Mouse (Mus musculus) myocyte (in vitro differentiated cells): Measurements from ENCODE around the gene Xpo6. TPM values are rescaled to one million over a fixed set of nuclear protein-coding genes. Genes with fewer than 3 reads are reported as not detected.

Experiments
- H3K27me3 ChIP-seq: one replicate; pipeline ENCODE4 v1.6.1; 2011; ENCODE audit not compliant: control insufficient read depth, insufficient read depth, insufficient read length
- H3K36me3 ChIP-seq: one replicate; pipeline ENCODE4 v1.6.1; 2011; ENCODE audit not compliant: control insufficient read depth, insufficient read depth
- H3K4me2 ChIP-seq: one replicate; pipeline ENCODE4 v1.6.1; 2011; ENCODE audit warnings: low read depth, control low read depth
- H3K4me3 ChIP-seq: one replicate; pipeline ENCODE4 v1.5.1; 2011; ENCODE audit warnings: mild to moderate bottlenecking, control low read depth, moderate library complexity
- H3K79me2 ChIP-seq: one replicate; pipeline ENCODE4 v1.6.1; 2011; ENCODE audit not compliant: control insufficient read depth, insufficient read depth
- H3ac ChIP-seq: one replicate; pipeline ENCODE4 v1.6.1; 2011; ENCODE audit not compliant: control insufficient read depth, insufficient read length
- CEBPB ChIP-seq: IDR thresholded peaks from 2 replicates; pipeline ENCODE4 v1.6.1; 2011; ENCODE audit warnings: mild to moderate bottlenecking, moderate library complexity; ENCODE audit not compliant: poor library complexity, insufficient read depth, severe bottlenecking
- E2F4 ChIP-seq: IDR thresholded peaks from one replicate; pipeline ENCODE4 v1.6.1; 2011; ENCODE audit warnings: mild to moderate bottlenecking, control low read depth, moderate library complexity; ENCODE audit not compliant: insufficient read depth
- MAX ChIP-seq: IDR thresholded peaks from one replicate; pipeline ENCODE4 v1.6.1; 2011; ENCODE audit warnings: low read depth, mild to moderate bottlenecking, control low read depth
- MYOD1 ChIP-seq, 3 experiments: IDR thresholded peaks; one replicate each; pipeline ENCODE4 v1.6.1; 2011; ENCODE audit warnings: control low read depth in 2 of 3, low read depth in 2 of 3, mild to moderate bottlenecking in 2 of 3, moderate library complexity in 1 of 3; ENCODE audit not compliant: insufficient read length in 2 of 3, control insufficient read depth in 1 of 3
- MYOG ChIP-seq, 3 experiments: IDR thresholded peaks; one replicate each; pipeline ENCODE4 v1.6.1; 2011; ENCODE audit warnings: control low read depth in 2 of 3, low read depth in 2 of 3, mild to moderate bottlenecking in 2 of 3; ENCODE audit not compliant: insufficient read length in 2 of 3, control insufficient read depth in 1 of 3, insufficient read depth in 1 of 3
- POLR2A ChIP-seq: IDR thresholded peaks from one replicate; pipeline ENCODE4 v1.6.1; 2011; ENCODE audit warnings: low read depth, mild to moderate bottlenecking, control low read depth, moderate library complexity; ENCODE audit not compliant: insufficient read length
- POLR2AphosphoS2 ChIP-seq: IDR thresholded peaks from one replicate; pipeline ENCODE4 v1.6.1; 2011; ENCODE audit warnings: low read depth, control low read depth; ENCODE audit not compliant: insufficient read length
- REST ChIP-seq: IDR thresholded peaks from one replicate; pipeline ENCODE4 v1.6.1; 2011; ENCODE audit warnings: mild to moderate bottlenecking, control low read depth, moderate library complexity; ENCODE audit not compliant: insufficient read depth, insufficient read length
- SRF ChIP-seq: IDR thresholded peaks from one replicate; pipeline ENCODE4 v1.6.1; 2011; ENCODE audit warnings: low read depth; ENCODE audit not compliant: control insufficient read depth, insufficient read length
- TCF12 ChIP-seq: IDR thresholded peaks from one replicate; pipeline ENCODE4 v1.6.1; 2011; ENCODE audit warnings: mild to moderate bottlenecking, control low read depth; ENCODE audit not compliant: poor library complexity, insufficient read depth, severe bottlenecking
- TCF3 ChIP-seq: IDR thresholded peaks from one replicate; pipeline ENCODE4 v1.6.1; 2011; ENCODE audit warnings: low read depth, control low read depth; ENCODE audit not compliant: insufficient read length
- USF1 ChIP-seq: IDR thresholded peaks from one replicate; pipeline ENCODE4 v1.6.1; 2011; ENCODE audit warnings: low read depth, mild to moderate bottlenecking, control low read depth, moderate library complexity
- polyA plus RNA-seq: library from polyadenylated mRNA; unstranded; fragments of >200 nt; fragmentation: generic; extraction: Trizol; gene quantifications from one replicate; pipeline ENCODE4 v1.2.1, GENCODE M21; 2012; ENCODE audit warnings: missing spikeins

Xpo6 gene
- 36.4 TPM for polyA plus RNA-seq

GRCm38 (mm10) chr7:126200178-126200996 is at the start of gene Xpo6:
Gene Xpo6 (minus strand): TSS chr7:126200501.
- Histone ChIP-seq H3ac (peak within 1 kb of the TSS; percentile 80), H3K79me2 (peaks cover 46% of the 10 kb centered on the region)
- peak in 1 of 3 experiments; percentile 51 for TF ChIP-seq MYOD1 (IDR thresholded peaks at IDR 0.05; ENCODE audit: control insufficient read depth in 1 of 3, insufficient read length in 2 of 3, low read depth in 2 of 3)
- no peak for TF ChIP-seq TCF3
- no peak for TF ChIP-seq SRF
- peak; percentile 92 for TF ChIP-seq POLR2AphosphoS2
- peak in 1 of 3 experiments; percentile 37 for TF ChIP-seq MYOG (IDR thresholded peaks at IDR 0.05; ENCODE audit: control insufficient read depth in 1 of 3, insufficient read depth in 1 of 3, insufficient read length in 2 of 3, low read depth in 2 of 3)
- TF ChIP-seq E2F4, result no peak
- peak; percentile 97 for TF ChIP-seq POLR2A
- no peak for TF ChIP-seq MAX

DNA sequence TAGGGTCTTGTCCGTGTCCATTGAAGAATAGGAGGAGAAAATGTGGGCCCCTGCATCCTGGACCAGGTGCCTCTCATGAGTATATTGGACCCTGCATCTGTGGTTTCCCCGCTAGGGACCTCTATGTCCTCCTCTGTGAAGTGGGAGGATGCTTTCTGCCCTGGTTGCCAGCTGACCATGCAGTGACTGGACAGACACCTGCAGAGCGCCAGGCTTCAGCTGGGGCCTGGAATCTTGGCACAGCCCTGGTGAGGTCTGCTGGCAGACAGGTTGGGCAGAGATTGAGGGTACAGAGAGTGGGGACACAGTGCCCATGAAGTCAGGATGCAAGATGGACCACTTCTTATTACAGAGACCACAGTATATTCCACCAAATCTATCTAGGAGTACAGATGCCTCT is 49.7 kb upstream of the Xpo6 start:
- Histone ChIP-seq H3K36me3 (no peaks in the 10 kb centered on the region), H3K27me3 (peaks cover 33% of the 10 kb centered on the region), H3ac (no peak overlapping the region), H3K4me2 (peak overlapping the region; percentile 65), H3K79me2 (no peaks in the 10 kb centered on the region), H3K4me3 (peak overlapping the region; percentile 25)
- TF ChIP-seq USF1 (no peak), TCF3 (no peak), REST (no peak), MYOG (IDR thresholded peaks at IDR 0.05; ENCODE audit: control insufficient read depth in 1 of 3, insufficient read depth in 1 of 3, insufficient read length in 2 of 3, low read depth in 2 of 3) (peak in 1 of 3 experiments; percentile 38), MYOD1 (IDR thresholded peaks at IDR 0.05; ENCODE audit: control insufficient read depth in 1 of 3, insufficient read length in 2 of 3, low read depth in 2 of 3) (peak in 1 of 3 experiments; percentile 19)

More at GRCm38 (mm10) chr7:126200178-126200996, at the start of gene Xpo6:
- H3K4me2 ChIP-seq, result peak within 1 kb of the TSS; percentile 71
- H3K27me3 ChIP-seq, result peaks cover 5% of the 10 kb centered on the region
- no peaks in the 10 kb centered on the region for H3K36me3 ChIP-seq
- peak within 1 kb of the TSS; percentile 66 for H3K4me3 ChIP-seq

- Histone ChIP-seq H3K79me2 (no peaks in the 10 kb centered on the region), H3K4me2 (peak overlapping the region; percentile 65), H3K4me3 (peak overlapping the region; percentile 25), H3ac (no peak overlapping the region), H3K27me3 (peaks cover 33% of the 10 kb centered on the region), H3K36me3 (no peaks in the 10 kb centered on the region)
- TF ChIP-seq USF1 (no peak), TCF3 (no peak), MYOD1 (IDR thresholded peaks at IDR 0.05; ENCODE audit: control insufficient read depth in 1 of 3, insufficient read length in 2 of 3, low read depth in 2 of 3) (no peak), TCF12 (no peak)
These were observed 48.8 kb upstream of the Xpo6 start for GRCm38 (mm10) chr7:126249146-126249545.

- Histone ChIP-seq H3K79me2 (no peaks in the 10 kb centered on the region), H3K36me3 (no peaks in the 10 kb centered on the region), H3K27me3 (peaks cover 33% of the 10 kb centered on the region), H3K4me2 (peak overlapping the region; percentile 65), H3K4me3 (peak overlapping the region; percentile 25), H3ac (peak overlapping the region; percentile 2)
- TF ChIP-seq MYOD1 (IDR thresholded peaks at IDR 0.05; ENCODE audit: control insufficient read depth in 1 of 3, insufficient read length in 2 of 3, low read depth in 2 of 3) (no peak), TCF3 (no peak), POLR2AphosphoS2 (no peak), E2F4 (no peak), MAX (no peak), SRF (no peak), CEBPB (no peak), POLR2A (no peak), USF1 (no peak), REST (no peak), TCF12 (no peak), MYOG (IDR thresholded peaks at IDR 0.05; ENCODE audit: control insufficient read depth in 1 of 3, insufficient read depth in 1 of 3, insufficient read length in 2 of 3, low read depth in 2 of 3) (no peak)
These were observed 48.4 kb upstream of the Xpo6 start for GRCm38 (mm10) chr7:126248641-126249141.

- TF ChIP-seq TCF3 (no peak), POLR2AphosphoS2 (peak; percentile 39), POLR2A (peak; percentile 55)
- H3K27me3 ChIP-seq, result peaks cover 33% of the 10 kb centered on the region
- no peaks in the 10 kb centered on the region for H3K36me3 ChIP-seq
- peak overlapping the region; percentile 65 for H3K4me2 ChIP-seq
- peak overlapping the region; percentile 2 for H3ac ChIP-seq
- peak overlapping the region; percentile 25 for H3K4me3 ChIP-seq
- H3K79me2 ChIP-seq, result no peaks in the 10 kb centered on the region
These were observed 47.8 kb upstream of the Xpo6 start for GRCm38 (mm10) chr7:126248088-126248487.
